Mouse (Mus musculus) spleen, postnatal 4 days (tissue): ENCODE data around the gene Rhoj.

Source experiments
- DNase-seq, 2 experiments: peaks; one replicate each; pipeline ENCODE4 v3.0.0; 2022; ENCODE audit warnings: low spot score in 2 of 2

The Rhoj gene

GRCm38 (mm10) chr12:75350750-75351149, 42.6 kb downstream of the Rhoj start:
- DNase-seq, result no peak

DNA sequence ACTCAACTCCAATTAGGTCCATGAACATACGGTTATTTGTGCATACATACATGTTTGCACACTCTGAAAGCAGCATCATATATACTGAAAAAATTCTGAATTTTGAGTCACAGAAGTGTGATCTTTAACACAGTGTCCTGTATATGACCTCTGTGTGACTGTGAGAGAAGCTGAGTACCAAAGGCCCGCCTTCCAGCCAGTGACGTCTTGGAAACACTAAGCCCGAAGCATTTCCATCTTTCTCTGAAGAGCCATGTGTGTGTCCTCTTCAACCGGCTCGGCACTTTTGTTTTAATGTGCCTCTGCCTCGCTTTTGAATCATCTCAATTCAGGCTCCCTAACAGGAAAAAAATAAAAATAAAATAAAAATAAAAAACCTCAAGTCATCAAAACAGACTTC, 43.7 kb downstream of the Rhoj start:
- DNase-seq, result no peak

DNA sequence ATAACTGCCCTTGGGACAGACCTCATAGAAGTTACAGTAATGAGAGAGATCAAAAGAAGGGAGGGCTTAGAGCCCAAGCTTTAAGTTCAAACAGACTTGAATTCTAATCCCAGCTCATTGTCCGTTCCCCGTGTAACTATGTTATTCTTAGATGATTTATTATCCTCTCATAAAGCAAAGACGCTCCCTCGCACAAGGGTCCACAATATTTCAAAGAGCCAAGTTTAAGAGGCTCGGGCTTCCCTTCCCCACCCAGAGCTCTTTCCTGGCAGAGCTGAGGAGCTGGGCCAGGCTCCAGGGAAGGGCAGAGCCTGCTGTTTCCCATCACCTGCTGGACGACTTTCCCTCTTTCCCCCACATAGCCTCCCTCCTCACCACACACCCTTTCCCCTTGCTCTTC, 44.3 kb downstream of the Rhoj start:
- no peak for DNase-seq

- DNase-seq, result no peak
These were observed 46.2 kb downstream of the Rhoj start for GRCm38 (mm10) chr12:75354354-75354753.

DNA sequence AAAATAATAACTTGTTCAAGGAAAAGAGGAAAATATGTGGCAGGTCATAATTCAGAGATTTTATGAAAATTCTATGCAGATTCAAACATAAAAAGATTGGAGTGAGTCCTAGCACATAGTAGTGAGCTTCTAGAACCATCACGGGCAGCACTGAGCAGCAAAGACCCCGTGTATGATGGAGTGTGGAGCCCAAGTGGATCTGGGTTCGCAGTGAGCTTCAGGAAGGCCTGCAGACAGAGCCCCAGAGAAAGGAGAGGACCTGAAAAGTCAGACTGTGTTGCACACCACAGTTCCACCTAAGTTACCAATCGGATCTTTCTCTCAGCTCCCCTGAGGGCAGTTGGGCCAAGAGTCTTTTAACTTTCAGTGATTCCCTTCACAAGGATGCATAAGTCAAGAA, 49.7 kb downstream of the Rhoj start:
- no peak for DNase-seq

DNA sequence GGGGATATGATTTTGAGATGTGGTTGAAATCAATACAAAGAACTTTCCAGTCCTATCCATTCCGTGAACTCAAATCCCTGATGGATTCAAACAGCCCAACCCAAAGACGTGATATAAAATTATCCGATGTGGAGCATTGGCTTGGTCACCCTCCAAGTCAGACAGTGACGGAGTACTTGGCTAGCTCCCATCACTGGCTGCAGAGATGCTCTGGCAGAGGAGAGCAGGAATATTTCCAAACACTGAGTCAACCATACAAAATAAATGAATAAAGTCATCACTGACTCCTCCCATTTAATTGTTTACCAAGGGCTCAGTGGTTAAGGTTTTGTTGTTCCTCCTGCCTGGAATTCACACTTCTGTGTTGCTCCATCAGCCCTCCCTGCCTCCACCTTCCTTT, 50.6 kb downstream of the Rhoj start:
- DNase-seq, result no peak

DNA sequence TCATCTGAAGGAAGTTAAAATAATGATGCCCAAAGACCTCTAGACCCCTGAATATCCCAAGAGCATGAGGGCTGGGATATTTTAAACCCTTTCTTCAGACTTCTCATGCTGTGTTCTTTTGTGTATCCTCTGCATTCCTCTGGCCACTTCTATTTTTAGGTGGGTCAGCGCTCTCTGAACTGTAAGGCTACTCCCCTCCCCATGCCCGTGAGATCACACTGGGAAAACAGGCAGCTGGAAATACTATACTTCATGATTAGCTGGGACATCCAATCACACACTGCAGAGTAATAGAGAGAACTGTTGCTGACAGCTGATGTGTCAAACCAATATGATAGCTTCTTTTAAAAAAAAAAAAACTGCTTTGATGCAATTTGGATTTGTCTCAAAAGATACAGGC, 51.4 kb downstream of the Rhoj start:
- DNase-seq, result no peak

GRCm38 (mm10) chr12:75359921-75360482, 51.9 kb downstream of the Rhoj start:
- no peak for DNase-seq

DNA sequence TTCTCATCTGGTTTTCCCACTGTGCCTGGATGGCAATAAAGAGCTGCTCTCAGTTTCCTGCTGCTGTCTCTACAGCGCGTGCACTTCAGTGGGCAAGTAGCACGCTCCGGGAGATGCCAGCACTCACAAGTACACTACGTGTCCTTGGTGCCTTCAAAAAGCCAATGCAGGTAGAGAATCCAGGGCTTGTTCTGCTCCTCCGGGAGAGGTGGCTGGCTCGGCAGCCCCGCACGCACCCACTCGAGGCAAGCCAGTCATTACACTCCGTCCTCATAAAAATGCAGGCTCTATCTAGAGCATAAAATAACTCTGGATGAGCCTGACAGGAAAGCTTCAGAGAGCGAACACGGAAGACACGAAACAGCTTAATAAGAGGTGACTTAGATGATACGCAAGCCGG, 54.3 kb downstream of the Rhoj start:
- no peak for DNase-seq

DNA sequence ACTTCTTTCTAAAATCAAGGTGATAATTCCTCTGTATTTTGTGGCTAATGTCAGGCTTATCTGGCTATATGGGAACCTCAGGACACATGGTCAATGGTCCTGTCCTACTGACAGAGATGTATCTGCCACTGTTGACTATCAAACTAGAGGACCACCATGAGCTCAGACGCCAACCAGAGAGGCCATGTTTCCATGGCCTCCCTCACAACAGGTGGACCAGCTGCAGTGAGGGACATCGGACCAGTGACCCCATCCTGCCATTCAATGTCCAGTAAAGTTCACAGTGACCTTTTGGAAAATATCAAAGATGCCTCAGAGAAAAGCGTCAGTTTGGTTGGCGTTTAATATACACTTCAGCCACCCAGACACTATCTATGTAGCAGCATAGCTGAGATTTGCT, 56.3 kb downstream of the Rhoj start:
- no peak for DNase-seq

DNA sequence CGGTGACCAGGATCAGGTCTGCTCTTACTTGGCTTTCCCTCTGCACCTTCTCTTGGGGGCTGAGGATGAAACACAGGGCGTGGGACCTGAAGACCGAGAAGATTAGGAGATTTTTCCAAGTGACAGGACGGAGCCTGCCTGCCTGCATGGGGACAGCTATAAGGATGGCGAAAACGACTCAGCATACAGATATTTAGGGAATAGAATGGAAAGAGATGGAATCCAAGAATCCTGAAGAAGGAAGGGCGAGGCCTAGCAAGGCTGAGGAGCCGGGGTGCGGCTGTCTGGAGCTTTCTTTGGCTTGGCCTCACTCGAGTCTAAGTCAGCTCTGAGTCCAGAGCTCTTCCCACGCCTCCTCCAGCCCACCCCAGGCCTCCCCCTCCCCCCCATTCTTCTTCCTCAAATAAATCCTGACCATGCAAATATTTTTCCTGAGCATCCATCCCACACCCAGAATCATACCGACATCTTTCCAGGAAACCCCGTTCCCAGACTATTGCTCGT, 57.6 kb downstream of the Rhoj start:
- no peak for DNase-seq

DNA sequence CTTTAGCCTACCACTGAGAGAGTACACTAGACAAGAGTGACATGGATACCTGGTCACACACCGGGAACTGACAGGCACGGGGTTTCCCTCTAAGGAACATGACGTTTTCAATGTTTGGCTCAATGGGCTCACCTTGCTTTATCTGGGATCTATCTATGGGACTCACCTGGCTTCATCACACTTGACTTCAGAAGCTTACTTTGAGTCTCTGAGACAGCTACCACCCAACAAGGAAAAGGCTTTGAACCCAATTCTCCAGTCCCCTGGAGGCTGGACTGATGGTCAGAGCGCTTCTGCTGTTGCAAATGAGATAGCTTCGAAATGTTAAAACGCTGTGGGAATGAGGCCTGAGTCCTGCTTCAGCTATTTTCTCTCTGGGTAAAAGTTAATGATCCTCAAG, 59.2 kb downstream of the Rhoj start:
- DNase-seq, result no peak

DNA sequence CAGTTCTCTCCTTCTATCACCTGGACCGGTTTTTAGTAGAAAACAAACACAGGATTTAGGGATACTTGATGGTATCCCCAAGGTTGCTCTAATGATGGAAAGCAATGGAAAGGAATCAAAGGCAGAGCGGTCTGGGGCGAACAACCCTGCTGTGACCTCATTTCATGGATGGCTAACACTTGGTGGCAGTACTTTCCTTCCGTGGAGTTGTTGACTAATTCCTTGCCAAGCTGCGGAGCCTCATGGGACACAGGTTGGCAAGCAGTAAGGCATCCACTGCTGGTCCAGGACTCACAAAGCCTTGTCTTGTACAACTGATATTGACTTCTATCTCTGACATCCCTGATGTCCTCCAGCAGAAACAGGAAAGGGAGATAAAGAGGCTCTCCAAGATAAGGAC, 60.4 kb downstream of the Rhoj start:
- DNase-seq, result no peak

GRCm38 (mm10) chr12:75369418-75369851, 61.3 kb downstream of the Rhoj start:
- no peak for DNase-seq

- DNase-seq, result no peak
These were observed 66.3 kb downstream of the Rhoj start for GRCm38 (mm10) chr12:75374437-75374836.

DNA sequence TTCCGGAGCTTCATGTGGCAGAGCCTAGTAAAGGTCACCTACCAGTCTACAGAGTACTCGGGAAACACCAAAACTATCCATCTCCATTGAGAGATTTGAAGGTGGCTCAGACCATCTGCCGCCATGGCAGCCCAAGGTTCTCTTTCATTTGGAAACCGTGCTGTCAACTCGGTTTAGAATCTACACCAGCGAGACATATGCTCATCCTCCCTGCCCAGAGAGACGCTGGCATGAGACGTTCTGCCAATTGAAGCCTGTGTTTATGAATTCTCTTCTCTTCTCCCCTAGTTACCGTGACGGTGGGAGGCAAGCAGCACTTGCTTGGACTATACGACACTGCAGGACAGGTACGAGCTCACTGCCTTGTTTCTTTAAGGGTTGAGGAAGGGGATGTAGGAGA, 66.9 kb downstream of the Rhoj start:
- DNase-seq, result no peak

GRCm38 (mm10) chr12:75376126-75376525, 68.0 kb downstream of the Rhoj start:
- no peak for DNase-seq

GRCm38 (mm10) chr12:75386731-75387130, 78.6 kb downstream of the Rhoj start:
- DNase-seq, result no peak

DNA sequence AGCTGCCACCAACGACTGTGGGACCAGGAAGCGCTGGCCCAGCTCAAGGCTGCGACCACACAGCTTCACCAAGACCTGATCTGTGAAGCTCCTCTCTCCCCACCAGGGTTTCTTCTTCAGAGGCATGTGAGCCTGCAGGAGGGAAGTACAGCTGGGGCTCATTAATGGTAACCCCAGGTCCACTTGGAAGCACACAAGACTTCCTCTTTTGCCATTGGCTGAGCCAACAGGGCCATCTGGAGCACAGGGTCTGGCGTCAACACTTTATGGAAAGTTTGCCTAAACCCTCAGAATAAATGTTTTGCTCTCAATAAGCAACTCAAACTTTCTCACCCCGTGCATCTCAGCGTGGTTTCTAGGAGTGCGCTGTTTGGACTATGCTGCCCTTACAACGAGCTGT, 79.0 kb downstream of the Rhoj start:
- DNase-seq, result no peak

- DNase-seq, result no peak
These were observed 79.7 kb downstream of the Rhoj start for GRCm38 (mm10) chr12:75387846-75388245.

DNA sequence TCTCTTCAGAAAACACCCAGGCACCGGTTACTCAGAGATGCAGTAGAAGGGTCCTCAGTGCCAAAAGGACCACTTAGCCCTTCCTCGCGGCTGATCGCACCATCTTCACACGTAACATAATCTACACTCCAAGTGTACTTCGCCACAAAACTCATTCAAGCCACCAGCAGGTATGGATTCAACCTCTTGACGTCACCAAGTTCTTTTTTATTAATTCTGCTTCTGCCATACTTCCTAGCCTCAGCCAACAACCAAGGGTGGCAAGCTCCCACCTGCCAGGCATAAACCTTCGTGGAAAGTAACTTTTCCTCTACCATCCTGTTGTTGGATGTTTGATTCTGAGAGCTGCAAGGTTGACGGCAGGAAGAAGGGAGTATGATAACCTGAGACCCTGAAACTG, 80.4 kb downstream of the Rhoj start:
- no peak for DNase-seq

DNA sequence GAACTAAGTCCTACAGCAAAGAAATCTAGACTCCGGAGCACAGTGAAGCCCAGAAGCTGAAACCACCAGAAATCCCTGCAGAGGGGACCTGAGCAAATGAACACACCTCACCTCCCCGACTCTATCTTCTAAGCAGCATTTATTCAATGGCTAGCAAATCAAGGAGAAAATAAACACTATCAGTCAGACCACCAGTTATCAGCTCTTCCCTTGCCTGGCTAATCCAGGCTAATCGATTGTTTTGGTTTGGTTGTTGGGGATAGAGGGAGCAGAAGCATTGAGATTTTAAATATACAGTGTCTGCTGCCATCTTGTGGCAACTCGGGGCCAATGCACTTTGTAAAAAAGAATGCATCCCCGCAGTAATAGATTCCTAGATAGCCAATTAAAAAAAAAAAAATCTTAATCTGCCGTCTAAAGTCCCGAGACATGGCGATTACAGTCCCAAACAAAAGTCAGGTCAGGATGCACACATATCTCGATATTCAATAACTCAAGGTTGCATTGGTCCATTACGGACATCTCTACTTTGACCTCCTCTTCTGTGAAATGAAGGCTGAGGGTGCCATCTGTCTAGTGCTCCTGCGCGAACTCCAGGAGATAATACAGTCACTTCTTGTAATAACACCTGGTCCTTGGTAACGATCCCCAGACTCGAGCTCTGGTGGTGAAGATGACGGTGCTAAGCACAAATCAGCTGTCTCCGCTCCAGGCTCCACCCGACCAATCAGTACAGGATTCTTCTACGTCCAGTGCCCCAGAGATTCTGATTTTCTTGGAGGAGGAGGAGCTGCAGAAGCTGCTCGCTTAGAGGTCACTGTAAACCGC, 81.4 kb downstream of the Rhoj start:
- DNase-seq, result no peak

GRCm38 (mm10) chr12:75391526-75391925, 83.4 kb downstream of the Rhoj start:
- DNase-seq, result no peak
